ENCODE assay signal across 9 mouse cellular contexts in the genomic region with DNA sequence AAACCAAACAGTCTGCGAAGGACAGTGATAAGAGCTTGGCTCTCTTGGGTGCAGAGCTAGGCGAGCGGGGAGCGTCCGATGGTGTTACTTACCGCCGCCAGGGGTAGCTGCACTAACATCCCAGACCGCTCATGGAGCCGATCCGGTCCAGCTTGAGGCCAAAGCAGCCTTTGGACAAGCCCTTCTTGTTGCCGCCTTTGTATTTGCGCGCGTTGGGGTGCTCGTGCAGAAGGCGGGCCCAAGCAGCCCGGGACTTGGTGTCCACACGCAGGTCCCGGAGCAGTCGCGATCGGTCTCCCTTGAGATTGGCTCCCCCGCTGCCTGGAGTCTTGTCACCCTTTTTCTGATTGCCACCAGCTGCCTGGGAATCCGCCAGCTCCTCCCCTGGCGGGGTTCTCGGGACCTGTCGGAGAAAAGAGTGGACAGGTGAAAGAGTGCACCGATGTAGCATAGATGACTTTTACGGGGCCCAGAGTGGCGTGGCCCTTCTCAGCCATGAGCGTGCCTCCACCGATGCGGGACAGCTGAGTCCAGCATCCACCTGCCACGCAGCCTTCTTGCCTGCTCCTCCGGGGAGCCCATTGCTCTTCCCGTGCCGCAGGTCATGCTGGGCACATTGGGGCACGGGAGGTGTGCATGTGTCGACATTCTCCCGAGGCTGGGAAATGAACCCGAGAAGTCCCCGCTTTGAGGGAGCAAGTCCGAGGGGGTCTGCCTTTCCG. TPM values are rescaled to one million over a fixed set of nuclear protein-coding genes. Genes with fewer than 3 reads are reported as not detected.
DNase-seq lines count a peak whose midpoint lies in the region; ATAC-seq lines count a peak whose summit lies in the region.
"Had no signal": no experiment of that assay in that cellular context is flagged by ENCODE, and none has a peak within 500 bp of the region (broad histone marks: within the 10 kb centered on the region; RNA-seq: fewer than 3 reads in every experiment).

No protein-coding gene starts in this region.

- H3K4me2 ChIP-seq in limb, embryonic 11.5 days (ENCODE audit: low read depth, severe bottlenecking) = peak overlapping the region; percentile 98
- peak overlapping the region; percentile 98 for H3K4me2 ChIP-seq in midbrain, embryonic 14.5 days (ENCODE audit: low read length)
- H3K4me2 ChIP-seq in stomach, embryonic 15.5 days = peak overlapping the region; percentile 99

- 2% methylated on average over 44 of the region's 44 CpGs for WGBS in heart, embryonic 10.5 days
- WGBS in limb, embryonic 11.5 days = 3% methylated on average over 44 of the region's 44 CpGs
- 1% methylated on average over 44 of the region's 44 CpGs for WGBS in midbrain, embryonic 14.5 days
- WGBS in stomach, embryonic 15.5 days = under 1% methylated on average over 44 of the region's 44 CpGs

- H3K4me3 ChIP-seq in heart, embryonic 10.5 days = peak overlapping the region; percentile 66
- H3K4me3 ChIP-seq in limb, embryonic 11.5 days (ENCODE audit: low read depth, low read length) = peak overlapping the region; percentile 48
- H3K4me3 ChIP-seq in midbrain, embryonic 14.5 days (replicated peaks; ENCODE audit: low read depth, low read length) = peak overlapping the region; percentile 57
- H3K4me3 ChIP-seq in stomach, embryonic 15.5 days (replicated peaks) = peak overlapping the region; percentile 52

- no peaks in the 10 kb centered on the region for H3K36me3 ChIP-seq in heart, embryonic 10.5 days
- no peaks in the 10 kb centered on the region for H3K36me3 ChIP-seq in limb, embryonic 11.5 days (ENCODE audit: control insufficient read depth, insufficient read depth, low read length)
- H3K36me3 ChIP-seq in midbrain, embryonic 14.5 days (ENCODE audit: control insufficient read depth, insufficient read depth, low read length) = no peaks in the 10 kb centered on the region
- no peaks in the 10 kb centered on the region for H3K36me3 ChIP-seq in stomach, embryonic 15.5 days

- DNase-seq in B cell, adult 2 months = peak; percentile 26 to 31
- DNase-seq in brain, adult 2 months (ENCODE audit: low read depth, low spot score) = peak; percentile 91
- DNase-seq in heart, embryonic 10.5 days (ENCODE audit: low spot score) = peak; percentile 90
- DNase-seq in kidney, adult 8-10 months = peak; percentile 60 to 76
- DNase-seq in limb, embryonic 11.5 days (ENCODE audit: low spot score) = peak; percentile 81
- DNase-seq in midbrain, embryonic 14.5 days = peak; percentile 90

- ATAC-seq in erythroblast, adult 5-6 weeks (replicated peaks; ENCODE audit: low FRiP score, poor library complexity, severe bottlenecking) = 0 out of 2 replicates have a peak, but pooled peaks have one; percentile 37
- ATAC-seq in limb, embryonic 11.5 days (ENCODE audit: insufficient number of reproducible peaks, low FRiP score, low TSS enrichment, low read depth) = peak; percentile 53
- ATAC-seq in midbrain, embryonic 14.5 days (ENCODE audit: low FRiP score, low TSS enrichment) = peak; percentile 65
- ATAC-seq in stomach, embryonic 15.5 days (ENCODE audit: insufficient read depth, low FRiP score, low read depth) = peak; percentile 4; the same call in 1 of the 2 replicates

- H3K27ac ChIP-seq in heart, embryonic 10.5 days = no peak overlapping the region
- H3K27ac ChIP-seq in limb, embryonic 11.5 days (replicated peaks; ENCODE audit: low read depth, low read length) = no peak overlapping the region
- no peak overlapping the region; the same call in 1 of the 2 replicates for H3K27ac ChIP-seq in midbrain, embryonic 14.5 days (replicated peaks; ENCODE audit: low read depth, low read length)
- no peak overlapping the region for H3K27ac ChIP-seq in stomach, embryonic 15.5 days

- no peak overlapping the region for H3K9ac ChIP-seq in limb, embryonic 11.5 days (ENCODE audit: low read length)
- peak overlapping the region; percentile 57 for H3K9ac ChIP-seq in midbrain, embryonic 14.5 days (replicated peaks; ENCODE audit: low read length)
- peak overlapping the region; percentile 5; the same call in 1 of the 2 replicates for H3K9ac ChIP-seq in stomach, embryonic 15.5 days

- no peaks in the 10 kb centered on the region for H3K9me3 ChIP-seq in heart, embryonic 10.5 days
- no peaks in the 10 kb centered on the region for H3K9me3 ChIP-seq in limb, embryonic 11.5 days (ENCODE audit: control insufficient read depth, low read length)
- H3K9me3 ChIP-seq in midbrain, embryonic 14.5 days (ENCODE audit: control insufficient read depth, low read length) = no peaks in the 10 kb centered on the region
- no peaks in the 10 kb centered on the region for H3K9me3 ChIP-seq in stomach, embryonic 15.5 days

- peaks cover 81% of the 10 kb centered on the region for H3K27me3 ChIP-seq in heart, embryonic 10.5 days (ENCODE audit: insufficient read depth, poor library complexity, severe bottlenecking)
- peaks cover 36% of the 10 kb centered on the region for H3K27me3 ChIP-seq in limb, embryonic 11.5 days (ENCODE audit: control insufficient read depth, insufficient read depth, low read length)
- H3K27me3 ChIP-seq in midbrain, embryonic 14.5 days (ENCODE audit: control insufficient read depth, insufficient read depth, low read length) = peaks cover 19% of the 10 kb centered on the region
- peaks cover 37% of the 10 kb centered on the region for H3K27me3 ChIP-seq in stomach, embryonic 15.5 days (replicated peaks)

- H3K4me1 ChIP-seq in heart, embryonic 10.5 days = peaks cover 15% of the 10 kb centered on the region
- 0 out of 2 replicates have a peak, but pooled peaks cover 2% of the 10 kb centered on the region for H3K4me1 ChIP-seq in limb, embryonic 11.5 days (ENCODE audit: control insufficient read depth, insufficient read depth, low read length)
- 0 out of 2 replicates have a peak, but pooled peaks cover 3% of the 10 kb centered on the region for H3K4me1 ChIP-seq in midbrain, embryonic 14.5 days (ENCODE audit: control insufficient read depth, insufficient read depth, low read length)
- H3K4me1 ChIP-seq in stomach, embryonic 15.5 days = peaks cover 14% of the 10 kb centered on the region

RNA-seq across cellular contexts. Expression of a gene that starts 0.7 kb away (rescaled TPM):
- total RNA-seq in erythroblast, adult 5-6 weeks (2015; ENCODE audit: low replicate concordance) = not detected in 2 replicates
- not detected in 2 replicates for total RNA-seq in erythroblast, adult 5-6 weeks (2017; ENCODE audit: low replicate concordance)
- 0.37 and 0.38 TPM in 2 replicates for polyA plus RNA-seq in heart, embryonic 10.5 days (2016; fragmentation: Nextera tagmentation; extraction: Ambion mirVana)
- polyA plus RNA-seq in limb, embryonic 11.5 days (2014; fragmentation: Nextera tagmentation; extraction: Ambion mirVana) = 0.55 and 0.67 TPM in 2 replicates
- 1.8 and 1.9 TPM in 2 replicates for polyA plus RNA-seq in midbrain, embryonic 14.5 days (2014; fragmentation: Nextera tagmentation; extraction: Ambion mirVana)
- polyA plus RNA-seq in stomach, embryonic 15.5 days (2015; fragmentation: Nextera tagmentation; extraction: Ambion mirVana) = 2.5 and 3.0 TPM in 2 replicates
- total RNA-seq: MEL had no signal

RNA-seq across cellular contexts. Expression of a gene that starts 33.9 kb away (rescaled TPM):
- 5.0 and 5.2 TPM in 2 replicates for total RNA-seq in erythroblast, adult 5-6 weeks (2015; ENCODE audit: low replicate concordance)
- 2.1 and 3.6 TPM in 2 replicates for total RNA-seq in erythroblast, adult 5-6 weeks (2017; ENCODE audit: low replicate concordance)
- polyA plus RNA-seq in heart, embryonic 10.5 days (2016; fragmentation: Nextera tagmentation; extraction: Ambion mirVana) = 20.6 and 23.2 TPM in 2 replicates
- 30.3 and 30.9 TPM in 2 replicates for polyA plus RNA-seq in limb, embryonic 11.5 days (2014; fragmentation: Nextera tagmentation; extraction: Ambion mirVana)
- polyA plus RNA-seq in midbrain, embryonic 14.5 days (2014; fragmentation: Nextera tagmentation; extraction: Ambion mirVana) = 35.1 and 39.9 TPM in 2 replicates
- 18.9 and 22.7 TPM in 2 replicates for polyA plus RNA-seq in stomach, embryonic 15.5 days (2015; fragmentation: Nextera tagmentation; extraction: Ambion mirVana)

Comparison
In these comparisons a context has a peak if more than half of its experiments do, and no peak if none do; other contexts are left out.
1. DNase-seq: peak in every context shown above with its lines; median percentile 91 in brain, adult 2 months; 90 in heart, embryonic 10.5 days; 90 in midbrain, embryonic 14.5 days; 81 in limb, embryonic 11.5 days; 68 in kidney, adult 8-10 months; 28 in B cell, adult 2 months.
2. ATAC-seq: peak in every context shown above with its lines; median percentile 65 in midbrain, embryonic 14.5 days; 53 in limb, embryonic 11.5 days; 37 in erythroblast, adult 5-6 weeks; 4 in stomach, embryonic 15.5 days.